Mouse (Mus musculus): ENCODE measurements at regions not wholly inside any gene's neighbourhood (a gene's known extent, or its start where the extent isn't known, plus 50 kb on each side); places are given as distances from the start of the nearest gene placed in this dataset.

- TF ChIP-seq CTCF (IDR thresholded peaks at IDR 0.05; ENCODE audit: extremely low read depth, insufficient read length, insufficient replicate concordance, low read depth, low read length) (no peak), POLR2A (IDR thresholded peaks at IDR 0.05; ENCODE audit: low read depth, low read length) (no peak)
Measured at GRCm38 (mm10) chr6:135518710-135519437, 156.5 kb downstream of the Emp1 start.

Measured in small intestine, adult 2 months (tissue).